ENCODE assay signal across 14 mouse cellular contexts in genomic region chr16:13378157-13378556, GRCm38 (mm10).
A peak's percentile ranks its signal among the peaks of the same experiment; 100 is the strongest.
DNase-seq lines count a peak whose midpoint lies in the region; ATAC-seq and TF ChIP-seq lines count a peak whose summit lies in the region.
"Had no signal": no experiment of that assay in that cellular context is flagged by ENCODE, and none has a peak within 500 bp of the region (broad histone marks: within the 10 kb centered on the region; RNA-seq: fewer than 3 reads in every experiment).

No protein-coding gene starts in this region.

- no peak overlapping the region for H3K9ac ChIP-seq in kidney, embryonic 15.5 days
- H3K9ac ChIP-seq in heart, embryonic 15.5 days: no peak overlapping the region
- H3K9ac ChIP-seq in kidney, embryonic 16.5 days (replicated peaks; ENCODE audit: low read length): no peak overlapping the region
- no peak overlapping the region for H3K9ac ChIP-seq in midbrain, postnatal 0 days (replicated peaks; ENCODE audit: low read length, poor library complexity, severe bottlenecking)
- H3K9ac ChIP-seq: embryonic facial prominence, embryonic 13.5 days; stomach, embryonic 15.5 days had no signal

- H3K4me3 ChIP-seq in kidney, embryonic 15.5 days (replicated peaks): no peak overlapping the region
- no peak overlapping the region for H3K4me3 ChIP-seq in heart, embryonic 15.5 days
- no peak overlapping the region for H3K4me3 ChIP-seq in kidney, embryonic 16.5 days (ENCODE audit: low read length)
- H3K4me3 ChIP-seq in midbrain, postnatal 0 days (ENCODE audit: low read depth, low read length): no peak overlapping the region
- H3K4me3 ChIP-seq: embryonic facial prominence, embryonic 13.5 days; stomach, embryonic 15.5 days had no signal

- H3K4me2 ChIP-seq in kidney, embryonic 15.5 days: no peak overlapping the region
- H3K4me2 ChIP-seq in heart, embryonic 15.5 days: no peak overlapping the region
- no peak overlapping the region for H3K4me2 ChIP-seq in kidney, embryonic 16.5 days (replicated peaks; ENCODE audit: low read depth, low read length)
- H3K4me2 ChIP-seq in midbrain, postnatal 0 days (ENCODE audit: low read depth, low read length, poor library complexity, severe bottlenecking): no peak overlapping the region
- H3K4me2 ChIP-seq: embryonic facial prominence, embryonic 13.5 days; stomach, embryonic 15.5 days had no signal

- peak; percentile 39 for DNase-seq in kidney, adult 18-20 months
- peak; percentile 80 for DNase-seq in lung, postnatal 25 days (ENCODE audit: low spot score)
- DNase-seq in B cell, adult 2 months: no peak
- DNase-seq in ovary, postnatal 36 days (ENCODE audit: low spot score): no peak
- DNase-seq in midbrain, postnatal 0 days (ENCODE audit: low spot score): no peak
- DNase-seq: cerebellum, postnatal 14 days; liver; right cerebral cortex, postnatal 25 days had no signal

- TF ChIP-seq CTCF in midbrain, postnatal 0 days (IDR thresholded peaks at IDR 0.05): no peak

- H3K36me3 ChIP-seq in kidney, embryonic 15.5 days: peaks cover 15% of the 10 kb centered on the region; the same call in 1 of the 2 replicates
- 0 out of 2 replicates have a peak, but pooled peaks cover 3% of the 10 kb centered on the region for H3K36me3 ChIP-seq in heart, embryonic 15.5 days
- 0 out of 2 replicates have a peak, but pooled peaks cover 6% of the 10 kb centered on the region for H3K36me3 ChIP-seq in kidney, embryonic 16.5 days (ENCODE audit: insufficient read depth, low read length)
- H3K36me3 ChIP-seq in midbrain, postnatal 0 days (ENCODE audit: insufficient read depth, low read length): peaks cover under 1% of the 10 kb centered on the region; the same call in 1 of the 2 replicates
- H3K36me3 ChIP-seq: stomach, embryonic 15.5 days had no signal

- no peaks in the 10 kb centered on the region for H3K27me3 ChIP-seq in kidney, embryonic 15.5 days
- H3K27me3 ChIP-seq in heart, embryonic 15.5 days: no peaks in the 10 kb centered on the region
- H3K27me3 ChIP-seq in kidney, embryonic 16.5 days (ENCODE audit: insufficient read depth, low read length): no peaks in the 10 kb centered on the region
- no peaks in the 10 kb centered on the region for H3K27me3 ChIP-seq in midbrain, postnatal 0 days (ENCODE audit: insufficient read depth, low read length)
- H3K27me3 ChIP-seq: CH12.LX; embryonic facial prominence, embryonic 13.5 days; stomach, embryonic 15.5 days had no signal

- 88% methylated on average over 5 of the region's 5 CpGs for WGBS in kidney, embryonic 15.5 days
- WGBS in heart, embryonic 15.5 days: 85% methylated on average over 5 of the region's 5 CpGs
- WGBS in kidney, embryonic 16.5 days: 85% methylated on average over 5 of the region's 5 CpGs
- WGBS in midbrain, postnatal 0 days: 83% methylated on average over 5 of the region's 5 CpGs

- ATAC-seq in kidney, embryonic 15.5 days (replicated peaks; ENCODE audit: low FRiP score): no peak
- ATAC-seq in heart, embryonic 15.5 days (replicated peaks; ENCODE audit: insufficient number of reproducible peaks, insufficient read depth, low FRiP score, low read depth): no peak
- no peak for ATAC-seq in kidney, embryonic 16.5 days (ENCODE audit: low FRiP score, low TSS enrichment)
- no peak for ATAC-seq in midbrain, postnatal 0 days (ENCODE audit: low FRiP score)

- no peaks in the 10 kb centered on the region for H3K9me3 ChIP-seq in kidney, embryonic 15.5 days (replicated peaks)
- H3K9me3 ChIP-seq in heart, embryonic 15.5 days (replicated peaks): no peaks in the 10 kb centered on the region
- H3K9me3 ChIP-seq in kidney, embryonic 16.5 days (ENCODE audit: low read length): no peaks in the 10 kb centered on the region
- no peaks in the 10 kb centered on the region for H3K9me3 ChIP-seq in midbrain, postnatal 0 days (ENCODE audit: low read length)
- H3K9me3 ChIP-seq: embryonic facial prominence, embryonic 13.5 days; stomach, embryonic 15.5 days had no signal

- H3K27ac ChIP-seq in kidney, embryonic 15.5 days: no peak overlapping the region
- H3K27ac ChIP-seq in heart, embryonic 15.5 days: 0 out of 2 replicates have a peak overlapping the region, but pooled peaks have one; percentile 21
- H3K27ac ChIP-seq in kidney, embryonic 16.5 days (ENCODE audit: low read length): 0 out of 2 replicates have a peak overlapping the region, but pooled peaks have one; percentile 1
- no peak overlapping the region for H3K27ac ChIP-seq in midbrain, postnatal 0 days (ENCODE audit: low read depth, low read length)
- H3K27ac ChIP-seq: embryonic facial prominence, embryonic 13.5 days had no signal

- no peaks in the 10 kb centered on the region for H3K4me1 ChIP-seq in kidney, embryonic 15.5 days
- H3K4me1 ChIP-seq in heart, embryonic 15.5 days (replicated peaks): peaks cover 9% of the 10 kb centered on the region
- H3K4me1 ChIP-seq in kidney, embryonic 16.5 days (ENCODE audit: insufficient read depth, low read length): no peaks in the 10 kb centered on the region
- H3K4me1 ChIP-seq in midbrain, postnatal 0 days (ENCODE audit: insufficient read depth, low read length): no peaks in the 10 kb centered on the region
- H3K4me1 ChIP-seq: embryonic facial prominence, embryonic 13.5 days; stomach, embryonic 15.5 days had no signal

Comparison
In these comparisons a context has a peak if more than half of its experiments do, and no peak if none do; other contexts are left out.
1. H3K27ac ChIP-seq: peak in heart, embryonic 15.5 days (single experiment) and kidney, embryonic 16.5 days (single experiment); none in kidney, embryonic 15.5 days (single experiment) and midbrain, postnatal 0 days (single experiment).
2. DNase-seq: peak in kidney, adult 18-20 months (single experiment) and lung, postnatal 25 days (single experiment); none in B cell, adult 2 months (0 of 2), ovary, postnatal 36 days (single experiment) and midbrain, postnatal 0 days (single experiment).